Mouse (Mus musculus): Measurements from ENCODE around the gene Klrg2. TPM values are rescaled to one million over a fixed set of nuclear protein-coding genes. Genes with fewer than 3 reads are reported as not detected.
"Not testable (repeated sequence)": the region's sequence is repeated elsewhere in the genome, so short reads cannot be mapped to it uniquely, and the experiment has no call there.

Gene Klrg2
- total RNA-seq (2021): under 1 TPM; 0.42 to 0.96 TPM
- long read RNA-seq, experiment 1: 0 reads
- long read RNA-seq, experiment 2, partial matches to known transcripts: 1 of 1 reads
- long read RNA-seq, experiment 2, other reads (novel, unspliced or antisense): 0 of 1 reads

DNA sequence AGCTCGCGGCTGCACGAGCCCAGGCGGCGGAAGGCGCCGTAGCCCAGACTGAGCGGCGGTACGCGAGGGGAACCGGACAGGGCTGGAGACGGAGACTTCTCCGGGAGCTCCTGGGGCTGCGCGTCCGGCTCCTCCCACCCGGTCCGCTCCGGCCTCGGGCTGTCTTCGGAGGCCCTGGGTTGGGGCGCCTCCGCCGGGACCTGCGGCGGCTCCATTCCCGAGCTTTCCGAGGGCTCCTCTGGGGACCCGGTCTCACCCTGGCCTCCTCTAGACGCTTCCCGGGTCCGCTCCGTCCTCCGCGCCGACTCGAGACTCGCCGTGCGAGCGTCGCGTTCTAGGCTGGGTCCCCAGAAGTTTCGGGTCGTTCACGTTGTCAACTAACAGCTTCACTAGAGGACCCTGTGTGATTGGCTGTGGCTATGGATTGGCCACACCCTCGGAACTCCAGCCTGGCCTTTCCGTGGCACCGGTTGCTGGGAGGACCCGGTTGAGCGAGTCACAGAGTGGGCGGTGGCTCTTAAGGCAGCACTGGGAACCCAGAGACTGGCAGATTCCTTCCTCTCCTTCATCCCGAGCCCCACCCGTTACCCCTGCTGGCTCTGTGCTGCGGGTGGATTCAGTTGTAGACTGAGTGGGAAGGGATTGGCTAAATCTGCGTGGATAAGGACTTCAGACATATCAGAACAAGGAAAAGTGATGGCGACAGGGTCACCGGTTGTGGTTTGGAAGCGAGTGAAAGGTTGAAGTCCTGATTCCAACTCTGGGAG is at the start of gene Klrg2:
Klrg2 (minus strand) TSS at position 391 of the 767 bp plus-strand sequence.
- DNase-seq: peak; percentile 78

DNA sequence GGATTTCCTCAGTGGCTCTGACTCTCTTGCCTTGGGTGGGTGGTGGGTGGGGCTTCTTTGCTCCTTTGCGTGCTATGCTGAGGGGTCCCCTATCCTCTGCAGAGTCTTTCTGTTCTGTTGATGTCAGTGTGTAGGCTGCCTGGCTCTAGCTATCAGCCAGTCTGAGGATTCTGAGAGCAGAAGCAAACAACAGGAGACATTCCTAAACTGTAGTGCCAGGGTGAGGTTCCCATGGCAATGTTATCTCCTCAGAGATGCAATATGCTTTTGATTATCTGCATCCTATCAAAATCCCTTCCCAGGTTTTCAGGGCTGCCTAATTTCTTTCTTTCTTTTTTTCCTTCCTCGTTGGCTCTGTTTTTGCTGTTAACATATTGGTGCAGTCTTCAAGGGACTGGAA is 45.5 kb upstream of the Klrg2 start:
- DNase-seq: no peak

DNA sequence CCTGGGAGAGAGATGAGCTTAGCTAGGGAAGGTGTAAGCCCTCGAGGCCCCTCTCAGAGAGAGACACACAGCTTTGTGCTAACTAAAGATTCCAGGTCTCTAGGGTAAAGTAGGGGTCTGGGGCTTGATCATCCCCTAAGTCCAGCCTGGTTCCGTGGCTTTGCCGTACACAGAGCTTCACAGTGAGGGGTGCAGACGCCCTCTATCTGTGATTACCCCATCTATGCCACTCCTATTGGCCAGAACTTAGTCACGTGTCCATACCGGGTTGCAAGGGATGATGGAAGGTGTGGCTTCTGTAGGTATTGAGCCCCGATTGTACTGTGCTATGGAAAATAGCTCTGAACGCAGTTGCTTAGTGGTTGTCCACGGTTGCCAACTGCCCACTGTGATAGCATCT is 40.6 kb upstream of the Klrg2 start:
- DNase-seq: no peak

DNA sequence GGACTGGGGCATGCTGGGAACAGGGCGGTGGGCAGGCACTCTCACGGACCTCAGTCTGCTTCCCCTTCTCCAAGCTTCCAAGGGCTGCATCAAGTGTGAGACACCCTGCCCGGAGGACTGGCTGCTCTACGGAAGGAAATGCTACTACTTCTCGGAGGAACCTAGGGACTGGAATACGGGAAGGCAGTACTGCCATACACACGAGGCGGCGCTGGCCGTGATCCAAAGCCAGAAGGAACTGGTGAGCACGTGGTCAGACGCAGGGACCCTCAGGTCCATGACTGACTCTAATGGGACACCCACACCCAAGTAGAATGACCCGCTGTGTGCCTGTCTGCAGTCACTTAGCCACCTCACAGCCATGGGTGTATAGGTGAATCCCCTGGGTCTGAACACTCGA is 39.7 kb upstream of the Klrg2 start:
- no peak for DNase-seq

DNA sequence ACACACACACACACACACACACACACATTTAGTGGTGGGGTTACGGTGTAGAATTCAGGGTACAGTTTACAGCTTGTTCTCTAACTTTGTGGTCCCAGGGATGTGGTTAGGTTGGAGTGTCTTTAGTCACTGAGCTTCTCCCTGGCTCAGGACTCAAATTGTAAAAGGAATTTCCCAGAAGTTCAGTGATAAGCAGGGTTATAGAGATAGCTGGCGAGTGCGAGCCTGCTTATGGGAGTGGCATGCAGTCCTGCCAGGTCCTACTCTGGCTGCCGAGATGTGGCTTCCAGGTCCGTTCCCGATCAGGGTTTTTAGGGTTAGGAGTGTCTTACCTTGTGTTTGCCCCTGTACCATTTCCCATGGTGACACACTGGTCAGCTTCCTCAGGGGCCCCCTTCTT is 39.2 kb upstream of the Klrg2 start:
- DNase-seq: no peak

DNA sequence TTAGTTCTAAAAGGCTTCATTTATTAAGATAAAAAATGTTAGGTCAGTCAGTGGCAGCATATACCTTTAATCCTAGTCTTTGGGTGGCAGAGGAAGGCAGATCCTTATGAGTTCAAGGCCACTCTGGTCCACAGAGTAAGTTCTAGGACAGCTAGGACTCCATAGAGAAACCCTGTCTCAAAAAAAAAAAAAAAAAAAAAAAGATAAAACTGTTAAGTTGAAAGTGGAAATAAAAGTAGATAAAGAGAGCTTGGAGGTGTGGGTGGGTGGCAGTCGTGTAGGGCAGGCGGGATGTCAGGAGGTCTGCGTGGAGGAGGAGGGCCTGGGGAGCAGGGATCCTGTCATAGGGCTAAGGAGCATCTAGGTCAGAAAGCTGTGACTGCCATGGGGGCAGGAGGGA is 35.0 kb upstream of the Klrg2 start:
- DNase-seq: no peak

DNA sequence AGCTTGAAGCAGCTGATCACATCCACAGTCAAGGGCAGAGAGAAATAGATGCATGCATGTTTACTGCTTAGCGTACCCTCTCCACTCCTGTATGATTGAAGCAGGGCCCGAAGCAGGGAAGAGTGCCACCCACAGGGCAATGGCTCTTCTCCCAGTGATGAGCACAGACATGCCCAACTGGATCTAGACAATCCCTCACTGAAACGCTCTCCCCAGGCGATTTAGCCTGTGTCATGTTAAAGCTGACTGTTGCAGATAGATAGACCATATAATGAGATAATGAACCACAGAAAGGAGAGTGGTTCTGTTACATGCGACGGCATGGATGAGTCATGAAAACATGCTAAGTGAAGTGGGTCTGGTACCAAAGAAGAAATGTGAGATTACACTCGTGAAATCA is 34.2 kb upstream of the Klrg2 start:
- DNase-seq: no peak

DNA sequence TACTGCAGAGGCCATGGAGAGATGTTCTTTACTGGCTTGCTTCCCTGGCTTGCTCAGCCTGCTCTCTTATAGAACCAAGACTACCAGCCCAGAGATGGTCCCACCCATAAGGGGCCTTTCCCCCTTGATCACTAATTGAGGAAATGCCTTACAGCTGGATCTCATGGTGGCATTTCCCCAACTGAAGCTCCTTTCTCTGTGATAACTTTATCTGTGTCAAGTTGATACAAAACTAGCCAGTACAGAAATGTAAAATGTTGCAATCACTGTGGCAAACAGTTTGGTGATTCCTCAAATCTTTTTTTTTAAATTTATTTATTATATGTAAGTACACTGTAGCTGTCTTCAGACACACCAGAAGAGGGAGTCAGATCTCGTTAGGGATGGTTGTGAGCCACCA is 33.4 kb upstream of the Klrg2 start:
- not testable (repeated sequence) for DNase-seq

DNA sequence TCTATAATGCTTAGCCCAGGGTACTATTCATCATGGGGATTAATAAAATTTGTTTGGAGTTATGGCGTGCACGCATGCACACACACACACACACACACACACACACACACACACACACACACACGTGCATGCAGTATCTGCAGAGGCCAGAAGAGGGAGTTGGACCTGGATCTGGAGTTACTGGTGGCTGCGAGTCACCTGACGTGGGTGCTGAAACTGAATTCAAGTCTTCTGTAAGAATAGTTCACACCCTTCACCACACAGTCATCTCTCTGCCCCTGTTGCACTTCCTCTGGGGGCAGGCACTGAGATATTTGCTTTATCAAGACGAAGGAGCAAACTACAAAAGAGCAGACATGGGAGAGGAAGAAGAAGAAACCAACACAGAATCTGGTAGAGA is 32.5 kb upstream of the Klrg2 start:
- DNase-seq: no peak

DNA sequence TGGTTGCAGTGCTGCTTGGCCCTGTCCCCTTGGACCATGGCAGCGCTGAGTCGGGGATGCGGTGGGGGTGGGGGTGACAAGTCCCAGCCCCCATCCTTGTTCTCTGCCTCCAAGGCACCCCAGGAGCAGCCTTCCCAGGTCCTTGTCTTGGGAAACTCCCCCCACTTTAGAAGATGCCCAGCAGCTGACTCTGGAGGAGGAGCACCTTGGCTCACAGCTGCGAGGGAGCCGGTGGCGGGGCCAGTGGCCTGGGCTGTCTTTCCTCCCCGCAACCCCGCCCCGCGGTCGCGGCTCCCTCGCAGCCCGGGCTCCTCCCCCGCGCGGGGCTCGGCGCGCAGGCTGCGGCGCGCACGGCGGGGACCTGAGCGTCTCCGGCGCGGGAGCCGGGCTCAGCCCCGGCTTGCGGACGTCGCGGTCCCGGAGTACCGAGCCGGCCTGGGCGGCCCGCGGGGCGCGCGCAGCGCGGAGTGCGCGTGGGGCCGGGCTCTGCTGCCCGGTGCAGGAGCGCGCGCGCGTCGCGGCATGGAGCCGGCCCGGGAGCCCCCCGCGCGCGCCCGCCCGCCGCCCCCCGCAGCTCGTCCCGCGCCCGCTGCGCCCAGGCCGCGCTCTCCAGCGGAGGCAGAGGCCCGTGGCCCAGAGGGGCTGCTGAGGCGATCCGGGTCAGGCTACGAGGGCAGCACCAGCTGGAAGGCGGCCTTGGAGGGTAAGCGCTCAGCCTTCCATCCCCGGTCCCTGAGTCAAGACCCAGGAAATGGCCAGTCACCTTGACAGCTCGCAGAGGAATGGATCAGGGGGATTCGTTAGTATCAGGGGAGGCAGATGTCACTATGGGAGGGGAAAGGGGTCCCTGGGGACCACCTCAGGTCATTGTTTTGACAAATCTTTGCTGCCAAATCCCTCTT is 25.9 kb upstream of the Klrg2 start, which contains the start of gene Clec2l:
Clec2l (plus strand) TSS at position 356 of the 902 bp plus-strand sequence.
- DNase-seq: peak; percentile 68

DNA sequence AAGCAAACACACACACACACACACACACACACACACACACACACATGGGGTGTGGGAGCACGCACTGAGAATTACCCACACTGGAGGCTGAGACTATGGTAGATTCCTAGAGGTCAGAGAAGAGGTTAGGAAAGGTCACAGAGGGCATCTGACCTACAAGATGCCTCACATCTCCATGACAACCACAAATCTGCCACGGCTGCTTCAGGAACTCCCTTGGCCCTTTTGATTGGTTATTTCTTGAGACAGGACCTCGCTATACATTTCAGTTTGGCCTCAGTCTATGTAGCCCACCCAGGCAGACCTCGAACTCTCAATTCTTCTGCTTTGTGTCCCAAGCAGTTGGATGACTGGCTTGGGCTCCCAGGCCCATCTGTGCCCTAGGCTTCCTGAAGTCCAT is 24.6 kb upstream of the Klrg2 start:
- no peak for DNase-seq

DNA sequence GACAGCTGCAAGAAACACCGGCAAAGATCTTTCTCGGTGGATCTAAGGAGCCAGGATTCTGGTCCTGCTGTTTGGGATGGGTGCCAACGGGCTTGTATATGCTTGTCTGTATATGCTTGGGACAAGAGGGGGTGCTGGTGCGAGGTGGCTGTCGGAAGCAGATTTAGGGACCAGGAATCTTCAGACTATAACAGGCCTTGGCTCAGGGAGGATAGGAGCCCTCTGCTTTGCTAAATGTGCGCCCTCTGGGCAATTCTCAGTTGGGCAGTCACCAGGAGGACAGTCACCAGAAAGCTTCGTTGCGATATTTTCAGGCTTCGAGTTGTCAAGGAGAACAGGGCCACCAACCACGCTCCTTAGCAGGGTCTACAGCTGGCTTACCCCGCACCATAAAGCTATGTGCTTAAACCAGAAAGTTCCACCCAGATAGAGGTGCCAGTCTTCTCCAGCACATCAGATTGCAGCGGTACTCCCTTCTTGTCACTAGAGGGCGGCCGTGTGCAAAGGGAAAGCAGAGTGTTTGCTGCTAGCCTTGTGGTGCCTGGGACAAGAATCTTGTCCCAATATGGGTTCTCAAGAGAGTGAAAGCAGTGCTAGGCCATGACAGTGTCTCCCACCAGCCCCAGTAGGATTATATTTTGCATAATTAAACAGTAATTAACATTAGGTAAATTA is 13.4 kb upstream of the Klrg2 start:
- DNase-seq: peak; percentile 80

DNA sequence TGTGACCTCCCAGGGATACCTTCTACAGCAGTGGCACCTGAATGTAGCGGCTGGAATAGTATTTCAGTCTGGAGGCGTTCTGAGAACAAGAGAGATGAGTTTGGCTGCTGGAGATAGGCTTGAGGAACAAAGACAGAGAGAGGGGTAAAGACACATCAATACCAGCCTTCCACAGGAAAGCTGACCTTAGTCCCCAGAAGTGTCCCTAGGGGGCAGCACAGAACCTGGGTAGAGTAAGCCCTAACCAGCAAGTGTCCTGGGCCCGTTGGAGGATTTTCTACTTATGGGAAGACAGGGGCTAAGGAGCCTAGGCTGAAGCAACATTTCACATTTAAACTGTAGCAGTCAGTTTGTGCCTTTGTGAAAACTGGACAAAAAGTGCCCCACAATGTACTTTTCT is 12.5 kb upstream of the Klrg2 start:
- DNase-seq: peak; percentile 22

DNA sequence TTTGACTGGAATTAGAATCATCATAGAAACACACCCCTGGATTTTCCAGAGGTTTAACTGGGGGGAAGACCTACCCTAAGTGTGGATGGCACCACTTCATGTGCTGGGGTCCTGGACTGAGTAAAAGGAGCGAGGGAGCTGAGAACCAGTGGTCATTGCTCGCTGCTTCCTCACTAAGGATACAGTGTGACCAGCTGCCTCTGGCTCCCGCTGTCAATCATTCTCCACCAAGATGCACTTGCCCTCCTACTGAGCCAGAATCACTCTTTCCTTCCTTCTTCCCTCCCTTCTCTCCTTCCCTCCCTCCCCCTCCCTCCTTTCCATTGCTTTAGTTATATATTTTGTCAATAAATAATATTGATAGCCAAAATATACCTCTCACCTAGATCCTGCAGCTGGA is 6.0 kb upstream of the Klrg2 start:
- no peak for DNase-seq

DNA sequence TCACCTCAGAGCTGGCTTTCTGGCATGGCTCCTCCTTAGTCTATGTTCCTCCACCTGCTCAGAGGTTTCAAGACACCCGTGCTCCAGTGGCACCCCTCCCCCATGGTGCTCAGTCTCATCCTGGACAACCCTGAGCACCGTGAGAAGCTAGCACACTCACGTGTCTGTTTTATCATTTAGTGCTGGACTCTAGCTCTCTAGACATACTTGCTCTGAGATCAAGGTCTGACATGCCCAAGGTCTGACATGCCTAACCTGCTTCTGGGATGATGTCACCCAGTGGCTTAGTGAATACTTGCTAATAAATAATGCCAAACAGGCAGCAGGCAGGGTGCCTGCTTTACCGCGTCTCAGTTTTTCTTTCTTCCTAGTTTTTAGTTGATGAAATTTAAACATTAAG is 5.6 kb upstream of the Klrg2 start:
- DNase-seq: peak; percentile 28

DNA sequence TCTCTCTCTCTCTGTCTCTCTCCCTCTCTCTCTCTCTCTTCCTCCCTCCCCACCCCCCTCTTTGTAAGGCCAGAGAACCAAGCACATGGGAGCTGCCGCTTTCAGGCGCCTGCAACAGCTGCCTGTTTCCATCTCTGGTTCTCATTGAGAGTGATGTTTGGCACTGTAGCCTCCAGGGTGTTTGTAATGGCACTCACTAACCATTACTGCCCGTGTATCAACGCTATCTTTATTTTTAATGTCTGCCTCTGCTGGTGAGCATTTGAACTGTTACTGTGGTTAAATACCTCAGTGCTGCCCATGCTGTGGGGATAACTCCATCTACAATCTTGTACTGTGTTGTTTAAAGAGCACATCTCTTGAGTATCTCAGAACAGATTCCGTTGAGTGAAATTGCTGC is 4.6 kb upstream of the Klrg2 start:
- DNase-seq: no peak

DNA sequence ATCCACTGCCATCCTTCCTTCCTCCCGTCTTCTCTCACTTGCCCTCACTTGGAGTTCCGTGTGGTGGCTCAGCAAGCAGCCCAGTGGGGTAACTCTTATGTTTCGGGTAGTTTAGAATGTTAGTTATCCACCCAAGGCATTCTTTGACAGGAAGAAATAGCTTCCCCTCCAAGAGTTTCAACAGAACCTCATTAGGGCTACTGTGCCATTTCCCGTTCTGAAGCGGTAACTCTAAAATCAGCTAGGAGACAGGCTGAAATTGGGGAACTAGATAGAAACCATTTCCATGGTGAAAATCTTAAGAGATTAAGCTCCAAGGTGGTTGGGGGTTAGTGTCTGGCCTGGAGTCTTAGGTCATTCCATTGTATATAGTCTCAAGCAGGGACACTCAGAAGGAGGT is 4.2 kb upstream of the Klrg2 start:
- no peak for DNase-seq

DNA sequence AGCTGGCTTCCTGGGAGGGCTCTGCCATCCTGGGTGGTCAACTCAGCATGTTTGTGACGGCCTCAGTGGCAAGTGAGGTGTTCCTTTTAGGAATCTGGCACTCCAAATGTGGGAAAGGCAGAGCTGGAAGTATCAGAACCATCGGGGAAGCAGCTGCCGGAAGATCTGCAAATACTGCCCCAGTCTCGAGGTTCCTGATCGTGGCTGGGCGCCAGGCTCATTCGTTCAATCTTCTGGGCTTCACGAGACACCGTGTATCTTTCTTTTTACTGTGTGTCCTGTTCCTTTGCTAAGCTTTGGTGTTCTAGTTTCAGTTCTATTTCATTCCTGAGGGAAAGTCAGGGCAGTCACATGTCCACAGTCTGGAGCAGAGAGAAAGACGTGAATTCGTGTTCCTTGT is 3.4 kb upstream of the Klrg2 start:
- DNase-seq: no peak

DNA sequence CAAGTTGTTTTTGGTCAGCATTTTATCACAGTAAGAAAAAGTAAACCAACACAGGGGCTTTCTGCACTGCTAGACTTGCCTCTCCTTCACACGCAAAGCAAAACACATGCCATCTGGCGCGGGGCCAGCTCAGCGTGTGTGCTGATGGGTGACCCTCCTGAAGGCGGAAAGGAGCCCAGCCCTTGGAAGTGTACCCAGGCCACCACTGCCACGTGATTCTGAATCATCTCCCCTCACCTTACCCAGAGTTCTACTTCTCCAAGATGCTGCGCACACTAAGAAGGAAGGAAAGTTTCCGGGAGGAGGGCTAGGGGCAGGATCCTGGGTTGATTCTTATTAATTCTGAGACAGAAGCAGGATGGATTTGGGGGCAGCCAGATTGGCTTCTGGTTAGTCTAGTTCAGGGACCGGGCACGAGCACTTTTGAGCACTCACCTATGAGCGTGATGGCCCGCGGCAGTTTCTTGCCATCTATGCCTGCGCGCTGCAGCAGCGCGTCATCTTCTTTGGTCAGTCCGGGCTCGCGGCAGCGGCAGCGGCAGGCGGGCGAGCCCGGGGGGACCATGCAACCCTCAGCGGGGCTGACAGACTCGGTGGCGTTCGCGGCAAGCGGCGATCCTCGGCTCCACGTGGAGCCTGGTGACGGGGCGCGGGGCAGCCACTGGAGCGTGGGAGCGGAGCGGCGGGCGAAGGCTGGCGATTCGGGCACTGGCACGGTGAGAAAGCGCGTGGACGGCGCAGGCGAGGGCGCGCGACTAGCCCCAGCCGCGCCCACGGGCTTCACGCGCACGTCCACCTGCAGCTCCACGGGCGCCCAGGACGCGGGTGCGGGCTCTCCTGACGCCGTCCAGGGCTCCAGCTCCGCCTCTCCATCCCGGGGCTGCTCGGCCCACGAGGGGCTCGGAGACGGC is 846 bp downstream of the Klrg2 start:
- DNase-seq: peak; percentile 65

DNA sequence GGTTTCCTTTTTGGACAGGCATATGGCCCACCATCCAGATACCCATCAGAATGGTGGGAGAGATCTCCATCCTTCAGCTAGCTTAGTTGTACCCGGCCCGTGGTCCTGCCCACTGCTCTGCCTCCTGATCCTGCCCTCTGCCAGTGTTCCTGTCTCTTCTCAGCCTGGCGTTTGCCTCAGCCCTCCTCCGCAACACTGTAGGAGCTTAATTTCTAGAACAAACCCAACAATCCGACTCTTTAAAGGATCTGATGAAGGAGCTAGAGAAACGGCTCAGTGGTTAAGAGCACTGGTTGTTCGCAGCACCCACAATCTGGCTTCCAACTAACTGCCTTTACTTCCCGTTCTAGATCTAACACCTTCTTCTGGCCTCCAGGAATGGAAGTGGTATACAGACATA is 2.6 kb downstream of the Klrg2 start:
- DNase-seq: no peak

DNA sequence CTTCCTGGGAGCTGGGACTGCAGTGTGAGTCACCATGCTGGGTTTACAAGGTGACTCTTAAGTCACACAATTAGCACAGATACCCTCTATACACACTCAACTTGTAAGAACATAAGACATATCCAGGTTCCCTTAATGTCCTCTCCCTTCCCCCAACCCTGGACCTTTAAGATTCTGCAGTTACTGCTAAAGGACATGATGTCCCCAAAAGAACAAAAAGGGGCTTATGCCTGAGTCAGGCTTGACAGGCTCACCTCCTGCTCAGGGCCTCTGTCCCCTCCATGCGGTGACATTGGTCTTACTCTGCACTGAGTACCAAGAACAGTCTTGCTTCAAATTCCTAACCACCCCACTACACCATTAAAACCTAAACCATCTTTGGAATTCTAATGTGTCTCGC is 4.2 kb downstream of the Klrg2 start:
- DNase-seq: no peak

DNA sequence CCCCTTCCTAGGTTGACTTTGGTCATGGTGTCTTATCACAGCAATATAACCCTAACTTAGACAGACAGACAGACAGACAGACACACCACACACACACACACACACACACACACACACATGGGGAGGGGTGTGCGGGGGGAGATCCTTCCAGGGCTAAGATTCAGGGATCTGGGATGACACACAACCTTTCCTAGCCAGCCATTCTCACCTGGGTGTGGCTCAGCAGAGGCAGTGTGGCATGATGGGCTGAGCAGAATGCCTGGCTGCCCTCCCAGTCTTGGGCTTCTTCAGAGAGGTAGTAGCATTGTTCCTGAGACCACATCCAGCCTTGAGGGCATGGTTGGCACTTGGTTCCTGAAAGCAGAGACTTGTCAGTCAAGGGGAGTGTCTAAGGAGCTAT is 7.5 kb downstream of the Klrg2 start:
- DNase-seq: no peak
